Mouse (Mus musculus) left cerebral cortex, postnatal 14 days (tissue): ENCODE data around the gene Fam76b. TPM values are rescaled to one million over a fixed set of nuclear protein-coding genes. Genes with fewer than 3 reads are reported as not detected.

ENCODE experiments used
- DNase-seq, 2 experiments: peaks; one replicate each; pipeline ENCODE4 v3.0.0; 2021 to 2022; ENCODE audit warnings: low spot score in 2 of 2, mixed read lengths in 1 of 2
- intact Hi-C: fragments of 180-260 bp; cut with DNase I; formaldehyde crosslinking; loops from one replicate; pipeline ENCODE4 v1.15.1; 2025
- total RNA-seq, 2 experiments: library from RNA; stranded (reverse); gene quantifications; 2 replicates each; pipeline ENCODE4 v1.2.3; 2021

Gene Fam76b
- total RNA-seq, 2 experiments from 2014 or later = 16.9 to 19.6 TPM

GRCm38 (mm10) chr9:13853876-13854275, 26.4 kb downstream of the Fam76b start:
- intact Hi-C loops = no loop called here
- no peak for DNase-seq

GRCm38 (mm10) chr9:13856247-13856646, 28.7 kb downstream of the Fam76b start:
- DNase-seq = no peak
- intact Hi-C loops = no loop called here

GRCm38 (mm10) chr9:13856777-13857176, 29.3 kb downstream of the Fam76b start:
- intact Hi-C loops = no loop called here

GRCm38 (mm10) chr9:13867646-13868045, 40.1 kb downstream of the Fam76b start:
- no peak for DNase-seq
- intact Hi-C loops = no loop called here

More at GRCm38 (mm10) chr9:13856777-13857176, 29.3 kb downstream of the Fam76b start:
- no peak for DNase-seq

GRCm38 (mm10) chr9:13871631-13872030, 44.1 kb downstream of the Fam76b start:
- no peak for DNase-seq
- intact Hi-C loops = no loop called here

GRCm38 (mm10) chr9:13874359-13874758, 46.8 kb downstream of the Fam76b start:
- intact Hi-C loops = no loop called here
- DNase-seq = no peak

GRCm38 (mm10) chr9:13875340-13875739, 47.8 kb downstream of the Fam76b start:
- intact Hi-C loops = no loop called here
- DNase-seq = no peak

- no peak for DNase-seq
- intact Hi-C loops = no loop called here
These were observed 53.2 kb downstream of the Fam76b start for GRCm38 (mm10) chr9:13880761-13881160.

- intact Hi-C loops = no loop called here
- DNase-seq = no peak
These were observed 55.0 kb downstream of the Fam76b start for GRCm38 (mm10) chr9:13882478-13882877.

- DNase-seq = no peak
- intact Hi-C loops = loop anchor here (1.0 kb wide), 1 partner anchor 453 kb away; no protein-coding TSS in a partner anchor
These were observed 61.5 kb downstream of the Fam76b start for GRCm38 (mm10) chr9:13888981-13889380.

- intact Hi-C loops = loop anchor here (1.0 to 5.0 kb wide), 2 partner anchors 168 to 453 kb away; no protein-coding TSS in a partner anchor
- DNase-seq = peak; percentile 77 to 83
These were observed 62.1 kb downstream of the Fam76b start for GRCm38 (mm10) chr9:13889657-13890056.

GRCm38 (mm10) chr9:13890171-13890570, 62.7 kb downstream of the Fam76b start:
- intact Hi-C loops = loop anchor here (5.0 kb wide), 1 partner anchor 167 kb away; no protein-coding TSS in a partner anchor
- peak in 1 of 2 experiments; percentile 17 for DNase-seq

- intact Hi-C loops = loop anchor here (2.0 to 5.0 kb wide), 2 partner anchors 165 to 385 kb away; no protein-coding TSS in a partner anchor
- no peak for DNase-seq
These were observed 64.4 kb downstream of the Fam76b start for GRCm38 (mm10) chr9:13891888-13892287.

GRCm38 (mm10) chr9:13893044-13893443, 65.5 kb downstream of the Fam76b start:
- no peak for DNase-seq
- intact Hi-C loops = loop anchor here (2.0 to 5.0 kb wide), 2 partner anchors 164 to 384 kb away; no protein-coding TSS in a partner anchor

GRCm38 (mm10) chr9:13894491-13894890, 67.0 kb downstream of the Fam76b start:
- DNase-seq = peak; percentile 49 to 52
- intact Hi-C loops = loop anchor here (5.0 kb wide), 1 partner anchor 163 kb away; no protein-coding TSS in a partner anchor

GRCm38 (mm10) chr9:13894936-13895335, 67.4 kb downstream of the Fam76b start:
- intact Hi-C loops = loop anchor here (5.0 kb wide), 1 partner anchor 162 kb away; no protein-coding TSS in a partner anchor
- DNase-seq = no peak

GRCm38 (mm10) chr9:13896055-13896454, 68.5 kb downstream of the Fam76b start:
- intact Hi-C loops = no loop called here
- peak; percentile 58 to 72 for DNase-seq

GRCm38 (mm10) chr9:13898510-13899305, 71.2 kb downstream of the Fam76b start:
- intact Hi-C loops = no loop called here
- DNase-seq = peak; percentile 69 to 90

- intact Hi-C loops = no loop called here
These were observed 74.5 kb downstream of the Fam76b start for GRCm38 (mm10) chr9:13902030-13902429.

GRCm38 (mm10) chr9:13904091-13904779, 76.7 kb downstream of the Fam76b start:
- no peak for DNase-seq
- intact Hi-C loops = no loop called here

More at GRCm38 (mm10) chr9:13902030-13902429, 74.5 kb downstream of the Fam76b start:
- no peak for DNase-seq
